Mouse (Mus musculus) small intestine, adult 2 months (tissue): ENCODE results near the gene Pdgfa. TPM values are rescaled to one million over a fixed set of nuclear protein-coding genes. Genes with fewer than 3 reads are reported as not detected.
A peak's percentile ranks its signal among the peaks of the same experiment; 100 is the strongest.

Experiments used
- H3K27ac ChIP-seq: fragments of 200-500 bp; 2 replicates; pipeline ENCODE4 v1.5.1; 2012; ENCODE audit warnings: low read depth, low read length, control low read depth, inconsistent platforms; ENCODE audit not compliant: insufficient read depth
- H3K27me3 ChIP-seq: fragments of 200-500 bp; 2 replicates; pipeline ENCODE4 v1.6.1; 2012; ENCODE audit warnings: mild to moderate bottlenecking, moderate library complexity, low read length, inconsistent platforms; ENCODE audit not compliant: control insufficient read depth, insufficient read depth
- H3K36me3 ChIP-seq: fragments of 200-500 bp; 2 replicates; pipeline ENCODE4 v1.6.1; 2012; ENCODE audit warnings: mild to moderate bottlenecking, low read length, control low read depth, inconsistent platforms; ENCODE audit not compliant: control insufficient read depth, insufficient read depth
- H3K4me1 ChIP-seq: fragments of 200-500 bp; 2 replicates; pipeline ENCODE4 v1.6.1; 2012; ENCODE audit warnings: low read length, inconsistent platforms, mixed read lengths; ENCODE audit not compliant: control insufficient read depth, insufficient read depth, insufficient read length
- H3K4me3 ChIP-seq: fragments of 200-500 bp; 2 replicates; pipeline ENCODE4 v1.5.1; 2012; ENCODE audit warnings: low read depth, mild to moderate bottlenecking, control low read depth, inconsistent platforms, low read length, moderate library complexity
- CTCF ChIP-seq: fragments of 200-500 bp; IDR thresholded peaks from 2 replicates; pipeline ENCODE4 v1.5.1; 2012; ENCODE audit warnings: low read depth, mild to moderate bottlenecking, control low read depth, inconsistent platforms, low read length, moderate library complexity, mixed read lengths; ENCODE audit not compliant: insufficient replicate concordance, insufficient read length; ENCODE audit errors: extremely low read depth
- POLR2A ChIP-seq: fragments of 200-500 bp; IDR thresholded peaks from 2 replicates; pipeline ENCODE4 v1.6.1; 2012; ENCODE audit warnings: low read depth, mild to moderate bottlenecking, control low read depth, inconsistent platforms, low read length, moderate library complexity
- WGBS: fragments of 180-500 bp; shearing (Covaris S2); methylation state at CpG from one replicate; pipeline ENCODE4 v1.1.7; 2018; 5-methylcytosine and 5-hydroxymethylcytosine counted together
- polyA plus RNA-seq: library from polyadenylated mRNA; depleted of rRNA; stranded (reverse); fragments of >200 nt; gene quantifications from 2 replicates; pipeline ENCODE4 v1.2.3, GENCODE M21; 2012

Pdgfa gene
- polyA plus RNA-seq, 1 experiment = 74.2 TPM

DNA sequence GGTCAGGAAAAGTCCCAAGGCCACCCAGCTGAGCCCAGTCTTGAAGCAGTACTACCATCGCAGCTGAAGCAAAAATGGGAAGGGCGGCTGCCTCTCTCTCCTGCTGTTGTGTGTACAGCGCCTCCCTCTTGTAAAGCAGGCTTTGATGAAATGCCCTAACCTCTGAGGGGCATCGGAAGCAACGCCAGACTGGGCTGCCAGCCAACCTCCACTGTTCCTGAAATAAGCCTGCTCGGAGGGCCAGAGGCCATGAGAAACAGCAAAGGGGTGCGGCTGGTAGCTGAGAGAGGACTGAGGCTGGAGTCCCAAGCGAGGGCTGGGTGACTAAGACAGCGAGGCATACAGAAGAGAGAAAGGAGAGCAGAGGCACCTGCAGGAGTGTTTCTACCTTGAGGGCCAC is 8.4 kb downstream of the Pdgfa start:
- H3K36me3 ChIP-seq = peaks cover 40% of the 10 kb centered on the region
- peaks cover 25% of the 10 kb centered on the region; the same call in 1 of the 2 replicates for H3K4me1 ChIP-seq
- no peak for TF ChIP-seq CTCF
- TF ChIP-seq POLR2A = no peak
- WGBS = 21% methylated on average over 9 of the region's 9 CpGs
- no peak overlapping the region for H3K4me3 ChIP-seq
- 0 out of 2 replicates have a peak overlapping the region, but pooled peaks have one; percentile 14 for H3K27ac ChIP-seq
- H3K27me3 ChIP-seq = no peaks in the 10 kb centered on the region

DNA sequence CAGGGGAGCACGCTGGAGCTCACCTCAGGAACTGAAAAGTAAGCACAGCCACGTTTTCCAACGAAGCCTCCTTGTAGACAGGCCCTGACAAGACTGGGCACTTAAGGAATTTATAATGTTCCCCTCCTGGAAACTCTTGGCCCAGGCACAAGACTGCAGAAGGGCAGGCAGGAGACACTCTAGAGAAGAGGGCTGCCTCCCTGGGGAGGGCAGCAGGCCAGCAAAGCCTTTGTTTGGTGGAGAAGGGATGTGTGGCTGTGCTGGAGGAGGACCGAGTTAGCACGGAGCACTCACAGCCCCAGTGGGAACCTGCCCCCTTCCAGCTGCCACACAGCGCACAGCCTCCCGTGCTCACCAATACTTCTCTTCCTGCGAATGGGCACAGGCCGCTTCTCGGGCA is 9.2 kb downstream of the Pdgfa start:
- Histone ChIP-seq H3K27me3 (no peaks in the 10 kb centered on the region), H3K4me3 (no peak overlapping the region), H3K27ac (no peak overlapping the region), H3K4me1 (peaks cover 25% of the 10 kb centered on the region; the same call in 1 of the 2 replicates), H3K36me3 (peaks cover 45% of the 10 kb centered on the region)
- WGBS = 81% methylated on average over 10 of the region's 10 CpGs
- TF ChIP-seq CTCF (no peak), POLR2A (no peak)

DNA sequence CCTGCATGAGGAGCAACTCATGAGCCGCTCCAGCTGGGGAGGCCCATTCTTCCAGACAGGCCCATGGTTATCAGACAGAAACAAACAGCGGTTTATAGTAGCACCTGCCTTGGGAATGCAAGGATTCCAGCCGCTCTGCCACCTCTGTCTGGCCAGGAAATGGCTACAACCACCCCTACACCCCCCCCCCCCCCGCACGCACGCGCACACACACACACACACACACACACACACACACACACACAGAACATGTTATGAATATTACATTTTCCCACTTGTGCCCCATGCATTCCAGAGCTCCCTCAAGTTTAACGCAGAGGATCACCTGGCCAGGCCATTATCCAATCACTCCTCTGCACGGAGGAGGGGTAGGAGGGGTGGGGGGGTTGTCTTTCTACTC is 15.2 kb downstream of the Pdgfa start:
- H3K27ac ChIP-seq = no peak overlapping the region
- peaks cover 46% of the 10 kb centered on the region for H3K36me3 ChIP-seq
- peaks cover 32% of the 10 kb centered on the region for H3K4me1 ChIP-seq
- TF ChIP-seq CTCF (no peak), POLR2A (no peak)
- WGBS = 48% methylated on average over 9 of the region's 9 CpGs
- no peak overlapping the region for H3K4me3 ChIP-seq
- H3K27me3 ChIP-seq = no peaks in the 10 kb centered on the region

DNA sequence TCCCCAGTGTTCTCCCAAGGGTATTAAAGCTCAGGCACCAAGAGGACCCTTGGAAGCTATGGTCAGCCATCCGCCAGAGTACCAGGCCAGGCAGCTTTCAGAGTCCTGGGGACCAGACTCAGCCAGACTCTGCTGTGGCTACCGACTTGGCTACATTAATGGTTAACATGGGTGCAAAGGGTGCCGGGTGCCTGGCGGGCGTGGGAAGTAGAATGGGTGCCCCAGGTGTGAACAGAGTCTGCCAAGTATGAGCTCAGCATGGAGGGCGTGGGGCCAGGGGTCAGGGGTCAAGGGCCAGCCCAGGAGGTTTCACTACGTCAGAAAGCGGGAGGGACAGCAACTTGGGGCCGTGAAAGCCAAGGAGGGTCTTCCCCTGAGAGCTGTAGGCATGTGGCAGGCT is 16.6 kb downstream of the Pdgfa start:
- H3K27me3 ChIP-seq = no peaks in the 10 kb centered on the region
- 25% methylated on average over 9 of the region's 9 CpGs for WGBS
- peak overlapping the region; percentile 44 for H3K27ac ChIP-seq
- TF ChIP-seq POLR2A = no peak
- no peak for TF ChIP-seq CTCF
- peaks cover 32% of the 10 kb centered on the region for H3K4me1 ChIP-seq
- H3K4me3 ChIP-seq = peak overlapping the region; percentile 23; the same call in 1 of the 2 replicates
- peaks cover 45% of the 10 kb centered on the region for H3K36me3 ChIP-seq

DNA sequence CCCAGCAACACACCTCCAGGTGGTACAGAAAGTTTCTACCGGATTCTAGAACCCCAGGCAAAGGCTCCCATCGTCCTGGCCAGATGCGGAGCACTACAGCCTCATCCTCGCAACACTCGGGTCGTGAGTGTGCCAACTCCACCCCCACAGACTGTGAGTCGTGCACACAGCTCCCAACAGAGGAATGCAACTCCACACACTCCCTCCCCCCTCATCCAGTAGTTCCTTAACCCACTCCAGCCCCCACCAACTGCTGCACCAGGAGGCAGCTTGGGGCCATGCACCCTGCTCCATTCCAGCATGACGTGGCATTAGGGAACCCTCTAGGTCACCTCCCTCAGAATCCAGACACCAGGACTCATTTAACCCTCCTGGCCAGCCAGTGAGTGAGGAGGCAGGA is 17.3 kb downstream of the Pdgfa start:
- Histone ChIP-seq H3K27me3 (no peaks in the 10 kb centered on the region), H3K36me3 (peaks cover 43% of the 10 kb centered on the region), H3K4me3 (no peak overlapping the region), H3K4me1 (peaks cover 32% of the 10 kb centered on the region), H3K27ac (peak overlapping the region; percentile 44; the same call in 1 of the 2 replicates)
- TF ChIP-seq CTCF = no peak
- TF ChIP-seq POLR2A = no peak
- WGBS = 48% methylated on average over 8 of the region's 8 CpGs

DNA sequence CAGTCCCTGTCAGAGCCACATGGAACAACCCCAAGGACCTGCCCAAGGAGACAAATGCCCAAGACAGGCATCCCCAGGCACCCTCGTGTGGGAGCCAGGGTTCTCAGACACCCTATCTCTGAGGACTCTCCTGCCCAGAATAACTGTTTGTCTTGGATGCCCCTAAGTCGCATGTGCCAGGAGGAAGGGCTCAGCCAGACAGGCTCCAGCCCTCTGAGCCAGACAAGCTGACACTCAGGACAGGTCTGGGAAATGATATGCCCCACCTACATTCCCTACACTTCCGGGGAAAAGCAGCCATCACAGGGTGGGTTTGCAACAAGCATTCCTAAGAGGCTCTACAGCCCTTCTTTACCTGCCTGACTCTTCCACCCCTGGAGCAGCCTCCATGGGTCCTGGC is 19.4 kb downstream of the Pdgfa start:
- WGBS = 19% methylated on average over 3 of the region's 3 CpGs
- peaks cover 28% of the 10 kb centered on the region for H3K36me3 ChIP-seq
- TF ChIP-seq CTCF (no peak), POLR2A (no peak)

DNA sequence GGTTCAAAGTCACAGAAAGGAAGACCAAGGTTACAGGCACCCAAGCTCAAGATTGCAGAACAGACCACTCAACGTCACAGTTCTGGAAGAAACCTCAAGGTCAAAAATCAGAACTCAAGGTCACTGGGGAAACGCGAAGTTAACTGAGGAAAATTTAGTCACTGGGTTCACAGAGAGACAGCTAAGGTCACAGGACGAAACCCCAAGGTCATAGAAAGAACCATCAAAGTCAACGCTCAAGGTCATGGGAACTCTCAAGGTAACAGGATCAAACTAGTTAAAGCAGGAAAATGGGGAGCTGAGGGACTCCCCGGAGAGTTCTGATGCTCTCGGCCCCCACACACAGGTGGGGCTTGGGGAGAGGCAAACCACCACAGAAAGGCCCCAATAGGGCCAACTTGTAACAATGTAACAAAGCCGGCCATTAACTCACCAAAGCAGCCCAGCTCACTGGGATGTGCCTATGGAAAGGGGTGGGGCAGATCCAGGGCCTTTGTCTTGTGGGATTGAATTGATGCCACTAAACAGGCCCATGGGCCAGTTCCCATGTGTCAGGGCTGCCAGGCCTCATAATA is 22.2 kb downstream of the Pdgfa start:
- Histone ChIP-seq H3K27ac (no peak overlapping the region), H3K4me3 (no peak overlapping the region), H3K27me3 (no peaks in the 10 kb centered on the region), H3K4me1 (peaks cover 43% of the 10 kb centered on the region), H3K36me3 (peaks cover 25% of the 10 kb centered on the region)
- TF ChIP-seq CTCF (no peak), POLR2A (no peak)
- 95% methylated on average over 8 of the region's 8 CpGs for whole genome bisulfite sequencing

More for the DNA sequence above, 19.4 kb downstream of the Pdgfa start:
- Histone ChIP-seq H3K4me1 (peaks cover 41% of the 10 kb centered on the region), H3K27ac (no peak overlapping the region), H3K4me3 (no peak overlapping the region), H3K27me3 (no peaks in the 10 kb centered on the region)
